Mouse (Mus musculus): Measurements from ENCODE around the gene Gys2. TPM values are rescaled to one million over a fixed set of nuclear protein-coding genes. Genes with fewer than 3 reads are reported as not detected.

The Gys2 gene
- polyA plus RNA-seq, 1 experiment from 2014 or later: not detected

DNA sequence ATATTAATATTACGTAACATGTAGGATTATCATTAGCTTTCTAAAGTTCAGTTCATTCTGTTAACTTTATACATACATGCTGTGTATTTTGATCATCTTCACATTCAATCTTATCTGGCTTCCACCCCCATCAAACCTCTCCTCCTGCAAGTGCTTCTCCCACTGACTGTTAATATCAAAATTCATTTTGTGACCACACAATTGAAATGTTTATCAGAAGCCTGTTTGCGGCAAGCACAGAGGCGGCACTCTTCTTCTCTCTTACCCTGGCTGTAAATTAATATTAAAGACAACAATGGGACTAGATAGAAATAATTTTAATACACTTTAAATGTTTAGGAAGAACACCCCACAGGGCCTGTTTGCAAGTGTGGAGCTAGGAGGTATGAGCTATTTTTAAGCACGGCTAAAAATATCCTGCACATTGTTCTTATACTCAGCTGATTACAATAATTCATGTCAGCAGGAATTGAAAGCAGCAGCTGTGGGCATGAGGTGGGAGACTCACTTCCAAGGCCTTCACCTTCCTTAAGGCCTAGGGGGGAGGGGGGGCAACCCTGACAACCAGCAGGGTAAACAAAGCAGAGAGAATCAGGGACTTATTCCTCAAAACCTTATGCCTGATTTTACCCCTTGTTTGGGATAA lies 12.7 kb upstream of the Gys2 start:
- no peaks in the 10 kb centered on the region for H3K27me3 ChIP-seq (ENCODE audit: control insufficient read depth, insufficient read depth, low read length)
- H3K4me1 ChIP-seq (ENCODE audit: control insufficient read depth, insufficient read depth, low read length): no peaks in the 10 kb centered on the region
- no peak overlapping the region for H3K9ac ChIP-seq (replicated peaks; ENCODE audit: low read length)
- no peak overlapping the region for H3K27ac ChIP-seq (replicated peaks; ENCODE audit: low read depth, low read length)
- DNase-seq (ENCODE audit: low spot score): no peak
- 91% methylated on average over 4 of the region's 4 CpGs for WGBS
- no peak overlapping the region for H3K4me2 ChIP-seq (ENCODE audit: low read depth, low read length)
- no peak overlapping the region for H3K4me3 ChIP-seq (ENCODE audit: low read depth, low read length)
- no peak for ATAC-seq (replicated peaks; ENCODE audit: insufficient number of reproducible peaks, low FRiP score, low TSS enrichment, low read depth)
- no peaks in the 10 kb centered on the region for H3K9me3 ChIP-seq (replicated peaks; ENCODE audit: control insufficient read depth, low read length)
- peaks cover 2% of the 10 kb centered on the region for H3K36me3 ChIP-seq (replicated peaks; ENCODE audit: control insufficient read depth, insufficient read depth, low read depth, low read length)

DNA sequence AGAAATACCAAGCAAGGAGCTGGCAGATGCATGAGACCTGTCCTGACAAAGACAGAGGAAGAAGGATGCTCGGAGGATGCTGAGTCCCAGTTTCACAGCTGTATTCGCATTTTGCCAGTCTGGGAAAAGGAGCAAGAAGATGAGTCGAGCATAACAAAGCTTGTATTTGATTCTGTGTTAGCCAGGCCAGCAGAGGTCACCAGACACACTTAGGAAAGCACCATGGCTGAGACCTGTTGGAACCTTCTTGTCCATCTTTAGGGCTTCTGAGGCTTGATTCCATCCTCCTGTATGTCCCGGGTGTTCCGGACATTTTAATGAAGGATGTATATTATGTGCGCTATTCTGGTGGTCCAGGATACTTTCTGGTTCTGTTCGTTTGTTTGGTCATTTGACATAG lies 4.3 kb upstream of the Gys2 start:
- no peak overlapping the region for H3K4me3 ChIP-seq (ENCODE audit: low read depth, low read length)
- no peaks in the 10 kb centered on the region for H3K4me1 ChIP-seq (ENCODE audit: control insufficient read depth, insufficient read depth, low read length)
- no peaks in the 10 kb centered on the region for H3K27me3 ChIP-seq (ENCODE audit: control insufficient read depth, insufficient read depth, low read length)
- ATAC-seq (replicated peaks; ENCODE audit: insufficient number of reproducible peaks, low FRiP score, low TSS enrichment, low read depth) (no peak), DNase-seq (ENCODE audit: low spot score) (no peak)
- H3K27ac ChIP-seq (replicated peaks; ENCODE audit: low read depth, low read length): no peak overlapping the region
- H3K9ac ChIP-seq (replicated peaks; ENCODE audit: low read length): no peak overlapping the region
- WGBS: 75% methylated on average over 7 of the region's 7 CpGs
- no peak overlapping the region for H3K4me2 ChIP-seq (ENCODE audit: low read depth, low read length)
- H3K9me3 ChIP-seq (replicated peaks; ENCODE audit: control insufficient read depth, low read length): no peaks in the 10 kb centered on the region
- H3K36me3 ChIP-seq (replicated peaks; ENCODE audit: control insufficient read depth, insufficient read depth, low read depth, low read length): no peaks in the 10 kb centered on the region

DNA sequence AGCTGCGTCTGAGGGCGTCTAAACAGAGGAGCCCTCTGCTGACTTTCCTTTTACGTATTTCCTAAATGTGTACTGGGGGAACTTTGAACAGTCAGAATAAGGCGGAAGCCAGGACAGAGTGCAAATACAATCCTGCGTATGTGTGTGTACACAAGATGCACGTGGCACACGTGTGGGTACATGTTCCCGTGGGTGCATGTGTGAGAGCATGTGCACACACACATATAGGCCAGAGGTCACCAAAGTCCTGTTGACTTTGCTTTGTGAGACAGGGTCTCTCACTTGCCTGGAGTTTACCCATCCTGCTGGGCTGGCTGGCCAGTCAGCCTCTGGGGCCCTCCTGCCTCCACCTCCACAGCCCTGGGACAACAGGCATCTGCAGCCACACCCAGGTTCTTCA lies 1.8 kb downstream of the Gys2 start:
- 86% methylated on average over 8 of the region's 8 CpGs for WGBS
- Histone ChIP-seq H3K27me3 (ENCODE audit: control insufficient read depth, insufficient read depth, low read length) (no peaks in the 10 kb centered on the region), H3K9ac (replicated peaks; ENCODE audit: low read length) (no peak overlapping the region), H3K36me3 (replicated peaks; ENCODE audit: control insufficient read depth, insufficient read depth, low read depth, low read length) (no peaks in the 10 kb centered on the region), H3K4me2 (ENCODE audit: low read depth, low read length) (no peak overlapping the region), H3K4me1 (ENCODE audit: control insufficient read depth, insufficient read depth, low read length) (no peaks in the 10 kb centered on the region), H3K4me3 (ENCODE audit: low read depth, low read length) (no peak overlapping the region), H3K27ac (replicated peaks; ENCODE audit: low read depth, low read length) (no peak overlapping the region), H3K9me3 (replicated peaks; ENCODE audit: control insufficient read depth, low read length) (no peaks in the 10 kb centered on the region)
- no peak for DNase-seq (ENCODE audit: low spot score)
- no peak for ATAC-seq (replicated peaks; ENCODE audit: insufficient number of reproducible peaks, low FRiP score, low TSS enrichment, low read depth)

DNA sequence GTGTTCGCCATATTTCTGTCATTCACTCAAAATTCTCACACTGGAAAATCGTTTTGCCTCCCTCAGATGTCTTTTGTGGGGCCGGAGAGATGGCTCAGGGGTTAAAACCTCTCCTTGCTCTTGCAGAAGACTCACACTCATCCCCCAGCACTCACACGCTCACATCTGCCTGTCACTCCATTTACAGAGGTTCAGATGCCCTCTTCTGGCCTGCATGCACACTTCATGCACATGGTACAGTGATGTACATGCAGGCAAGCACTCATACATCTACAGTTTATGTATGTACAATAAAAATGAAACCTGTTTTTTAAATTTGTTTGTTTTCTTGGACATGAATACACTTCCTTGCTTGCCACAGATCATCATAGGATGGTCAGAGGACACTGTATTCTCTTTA lies 3.3 kb downstream of the Gys2 start:
- no peak overlapping the region for H3K27ac ChIP-seq (replicated peaks; ENCODE audit: low read depth, low read length)
- no peaks in the 10 kb centered on the region for H3K27me3 ChIP-seq (ENCODE audit: control insufficient read depth, insufficient read depth, low read length)
- H3K36me3 ChIP-seq (replicated peaks; ENCODE audit: control insufficient read depth, insufficient read depth, low read depth, low read length): no peaks in the 10 kb centered on the region
- ATAC-seq (replicated peaks; ENCODE audit: insufficient number of reproducible peaks, low FRiP score, low TSS enrichment, low read depth) (no peak), DNase-seq (ENCODE audit: low spot score) (peak; percentile 13)
- no peaks in the 10 kb centered on the region for H3K9me3 ChIP-seq (replicated peaks; ENCODE audit: control insufficient read depth, low read length)
- H3K4me3 ChIP-seq (ENCODE audit: low read depth, low read length): no peak overlapping the region
- WGBS: 53% methylated on average over 4 of the region's 4 CpGs
- no peak overlapping the region for H3K9ac ChIP-seq (replicated peaks; ENCODE audit: low read length)
- no peaks in the 10 kb centered on the region for H3K4me1 ChIP-seq (ENCODE audit: control insufficient read depth, insufficient read depth, low read length)
- H3K4me2 ChIP-seq (ENCODE audit: low read depth, low read length): no peak overlapping the region

DNA sequence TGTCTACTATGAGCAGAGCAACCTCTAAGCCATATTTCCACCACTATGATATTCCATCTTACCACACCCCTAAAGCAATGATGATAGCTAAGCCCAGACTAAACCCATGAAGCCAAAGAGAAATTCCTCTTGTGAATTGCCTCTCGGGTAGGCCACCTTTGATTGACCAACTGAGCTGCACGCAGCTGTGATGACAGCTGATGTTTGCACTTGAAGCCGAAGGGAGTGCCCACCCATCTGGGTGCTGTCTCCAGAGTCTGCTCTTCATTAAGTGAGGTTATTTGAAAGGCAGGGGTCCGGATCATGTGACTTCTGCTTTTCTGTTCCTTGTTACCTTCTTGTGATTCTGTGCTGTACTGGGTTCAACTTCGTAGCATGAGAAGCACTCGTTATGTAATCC lies 10.7 kb downstream of the Gys2 start:
- H3K9ac ChIP-seq (replicated peaks; ENCODE audit: low read length): no peak overlapping the region
- no peaks in the 10 kb centered on the region for H3K27me3 ChIP-seq (ENCODE audit: control insufficient read depth, insufficient read depth, low read length)
- H3K4me3 ChIP-seq (ENCODE audit: low read depth, low read length): no peak overlapping the region
- ATAC-seq (replicated peaks; ENCODE audit: insufficient number of reproducible peaks, low FRiP score, low TSS enrichment, low read depth) (no peak), DNase-seq (ENCODE audit: low spot score) (no peak)
- no peaks in the 10 kb centered on the region for H3K36me3 ChIP-seq (replicated peaks; ENCODE audit: control insufficient read depth, insufficient read depth, low read depth, low read length)
- no peak overlapping the region for H3K4me2 ChIP-seq (ENCODE audit: low read depth, low read length)
- H3K4me1 ChIP-seq (ENCODE audit: control insufficient read depth, insufficient read depth, low read length): no peaks in the 10 kb centered on the region
- 60% methylated on average over 6 of the region's 6 CpGs for WGBS
- H3K9me3 ChIP-seq (replicated peaks; ENCODE audit: control insufficient read depth, low read length): no peaks in the 10 kb centered on the region
- H3K27ac ChIP-seq (replicated peaks; ENCODE audit: low read depth, low read length): no peak overlapping the region

DNA sequence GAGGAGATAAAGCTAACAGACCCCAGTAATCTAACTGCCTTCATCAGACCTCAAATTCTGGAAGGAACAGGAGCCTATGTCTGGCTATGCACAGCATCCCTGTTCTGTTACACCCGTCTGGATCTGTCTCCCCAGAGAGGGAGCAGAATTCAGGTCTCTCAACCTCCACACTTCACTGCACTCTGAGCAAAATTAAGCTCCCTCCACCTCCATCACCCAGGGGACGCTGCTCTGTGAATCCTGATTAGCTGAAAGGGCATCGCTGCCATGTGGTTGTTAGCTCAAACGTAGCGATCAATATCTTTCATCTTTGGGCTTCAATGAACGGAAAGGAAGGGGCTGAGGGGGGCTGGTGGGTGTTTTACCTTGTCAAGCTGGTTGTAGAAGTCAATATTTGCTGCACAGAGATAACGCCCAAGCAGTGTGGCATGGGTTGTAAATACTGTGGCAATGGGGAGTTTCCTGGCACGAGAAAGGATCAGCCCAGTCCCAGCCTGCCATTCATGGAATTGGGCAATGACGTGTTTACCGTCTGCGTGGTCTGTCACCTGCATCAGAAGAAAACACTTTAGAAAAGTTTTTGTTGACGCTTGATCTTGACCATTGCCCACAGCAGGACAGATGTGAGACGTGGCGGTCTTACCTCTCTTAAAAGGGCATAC lies 13.8 kb downstream of the Gys2 start:
- Histone ChIP-seq H3K27me3 (ENCODE audit: control insufficient read depth, insufficient read depth, low read length) (no peaks in the 10 kb centered on the region), H3K9ac (replicated peaks; ENCODE audit: low read length) (no peak overlapping the region), H3K9me3 (replicated peaks; ENCODE audit: control insufficient read depth, low read length) (no peaks in the 10 kb centered on the region), H3K27ac (replicated peaks; ENCODE audit: low read depth, low read length) (no peak overlapping the region), H3K4me2 (ENCODE audit: low read depth, low read length) (no peak overlapping the region), H3K4me3 (ENCODE audit: low read depth, low read length) (no peak overlapping the region), H3K4me1 (ENCODE audit: control insufficient read depth, insufficient read depth, low read length) (no peaks in the 10 kb centered on the region), H3K36me3 (replicated peaks; ENCODE audit: control insufficient read depth, insufficient read depth, low read depth, low read length) (no peaks in the 10 kb centered on the region)
- DNase-seq (ENCODE audit: low spot score) (no peak), ATAC-seq (replicated peaks; ENCODE audit: insufficient number of reproducible peaks, low FRiP score, low TSS enrichment, low read depth) (no peak)
- 79% methylated on average over 14 of the region's 14 CpGs for WGBS

DNA sequence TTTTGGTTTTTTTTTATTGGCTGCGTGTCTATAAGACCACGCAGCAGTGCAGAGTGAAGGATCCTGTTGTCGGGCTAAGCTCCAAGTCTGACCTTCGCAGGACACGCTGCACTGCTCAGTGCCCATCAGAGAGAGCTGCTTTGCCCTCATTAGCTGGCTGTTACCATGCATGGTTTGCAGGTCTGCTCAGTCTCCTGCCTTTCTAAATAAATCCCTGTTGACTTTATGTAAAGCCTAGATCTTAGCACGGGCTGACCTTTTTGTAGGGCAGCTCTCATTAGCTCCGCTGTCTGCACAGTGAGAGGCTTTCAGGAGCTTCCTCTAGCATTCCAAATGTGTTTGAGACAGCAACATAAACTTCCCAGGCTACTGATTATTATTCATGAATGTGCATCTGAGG lies 14.9 kb downstream of the Gys2 start:
- DNase-seq (ENCODE audit: low spot score) (no peak), ATAC-seq (replicated peaks; ENCODE audit: insufficient number of reproducible peaks, low FRiP score, low TSS enrichment, low read depth) (no peak)
- WGBS: 59% methylated on average over 7 of the region's 7 CpGs
- Histone ChIP-seq H3K4me3 (ENCODE audit: low read depth, low read length) (no peak overlapping the region), H3K9ac (replicated peaks; ENCODE audit: low read length) (no peak overlapping the region), H3K4me2 (ENCODE audit: low read depth, low read length) (no peak overlapping the region), H3K36me3 (replicated peaks; ENCODE audit: control insufficient read depth, insufficient read depth, low read depth, low read length) (no peaks in the 10 kb centered on the region), H3K9me3 (replicated peaks; ENCODE audit: control insufficient read depth, low read length) (no peaks in the 10 kb centered on the region), H3K4me1 (ENCODE audit: control insufficient read depth, insufficient read depth, low read length) (no peaks in the 10 kb centered on the region), H3K27me3 (ENCODE audit: control insufficient read depth, insufficient read depth, low read length) (no peaks in the 10 kb centered on the region), H3K27ac (replicated peaks; ENCODE audit: low read depth, low read length) (no peak overlapping the region)

DNA sequence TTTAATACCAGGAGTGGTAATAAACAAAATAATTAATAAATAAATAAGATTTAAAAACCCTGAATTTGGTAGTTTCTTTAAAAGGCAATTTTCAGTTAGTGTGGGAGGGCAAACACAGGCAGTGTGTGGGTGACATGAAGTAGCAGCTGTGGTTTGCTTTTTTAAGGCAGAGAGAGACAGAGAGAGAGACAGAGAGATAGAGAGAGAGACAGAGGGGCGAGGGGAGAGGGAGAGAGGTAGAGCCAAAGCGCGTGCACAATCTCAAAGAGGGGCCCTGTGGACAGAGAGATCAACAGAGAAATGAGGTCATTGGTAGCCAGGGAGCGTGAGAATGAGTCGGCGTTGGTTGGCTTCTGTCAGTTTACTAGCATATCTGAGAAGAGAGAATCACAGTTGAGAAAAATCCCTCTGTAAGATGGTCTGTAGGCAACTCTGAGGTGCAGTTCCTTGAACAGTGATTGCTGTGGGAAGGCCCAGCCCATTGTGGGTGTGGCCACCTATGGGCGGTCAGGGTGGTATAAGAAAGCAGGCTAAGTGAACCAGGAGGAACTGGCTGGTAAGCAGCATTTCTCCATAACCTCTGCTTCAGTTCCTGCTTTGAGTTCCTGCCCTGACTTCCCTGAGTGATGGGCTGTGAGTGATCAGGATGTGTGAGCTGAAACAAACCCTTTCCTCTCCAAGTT lies 17.5 kb downstream of the Gys2 start:
- H3K4me1 ChIP-seq (ENCODE audit: control insufficient read depth, insufficient read depth, low read length): no peaks in the 10 kb centered on the region
- H3K9me3 ChIP-seq (replicated peaks; ENCODE audit: control insufficient read depth, low read length): no peaks in the 10 kb centered on the region
- H3K4me2 ChIP-seq (ENCODE audit: low read depth, low read length): no peak overlapping the region
- no peak overlapping the region for H3K9ac ChIP-seq (replicated peaks; ENCODE audit: low read length)
- H3K27me3 ChIP-seq (ENCODE audit: control insufficient read depth, insufficient read depth, low read length): no peaks in the 10 kb centered on the region
- no peak overlapping the region for H3K27ac ChIP-seq (replicated peaks; ENCODE audit: low read depth, low read length)
- H3K36me3 ChIP-seq (replicated peaks; ENCODE audit: control insufficient read depth, insufficient read depth, low read depth, low read length): no peaks in the 10 kb centered on the region
- DNase-seq (ENCODE audit: low spot score): no peak
- WGBS: 68% methylated on average over 7 of the region's 7 CpGs
- H3K4me3 ChIP-seq (ENCODE audit: low read depth, low read length): no peak overlapping the region
- no peak for ATAC-seq (replicated peaks; ENCODE audit: insufficient number of reproducible peaks, low FRiP score, low TSS enrichment, low read depth)

Data from embryonic facial prominence, embryonic 11.5 days (tissue).